Mouse (Mus musculus) layer of hippocampus, postnatal 14 days (tissue): Measurements from ENCODE around the gene Kcnn3. TPM values are rescaled to one million over a fixed set of nuclear protein-coding genes. Genes with fewer than 3 reads are reported as not detected.
A peak's percentile ranks its signal among the peaks of the same experiment; 100 is the strongest.

ENCODE experiments used
- DNase-seq, 2 experiments: peaks; one replicate each; pipeline ENCODE4 v3.0.0; 2021 to 2022; ENCODE audit warnings: low spot score in 2 of 2, mixed read lengths in 1 of 2
- total RNA-seq, 2 experiments: library from RNA; stranded (reverse); gene quantifications; 2 replicates each; pipeline ENCODE4 v1.2.3; 2021

Gene Kcnn3
- total RNA-seq, 2 experiments from 2014 or later: 25.5 to 26.6 TPM

DNA sequence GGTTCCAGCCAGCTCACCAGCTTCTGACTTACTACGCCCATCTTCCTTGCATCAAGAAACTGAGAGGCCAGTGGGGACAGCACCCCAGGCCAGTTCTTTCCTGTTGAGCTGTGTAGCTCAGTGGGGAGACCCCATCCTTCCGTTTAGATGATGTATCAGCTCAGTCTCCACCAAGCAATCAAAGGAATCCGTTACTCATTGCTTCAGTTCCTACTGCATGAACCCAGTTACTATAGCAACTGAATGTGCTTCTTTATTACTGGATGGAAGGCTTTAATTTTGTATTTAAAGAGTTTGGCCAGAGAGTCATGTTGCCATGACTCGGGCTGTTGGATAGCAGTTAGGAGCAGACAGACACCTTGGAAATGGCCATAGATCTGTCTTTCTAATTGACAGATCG, 85.3 kb downstream of the Kcnn3 start:
- DNase-seq: no peak

DNA sequence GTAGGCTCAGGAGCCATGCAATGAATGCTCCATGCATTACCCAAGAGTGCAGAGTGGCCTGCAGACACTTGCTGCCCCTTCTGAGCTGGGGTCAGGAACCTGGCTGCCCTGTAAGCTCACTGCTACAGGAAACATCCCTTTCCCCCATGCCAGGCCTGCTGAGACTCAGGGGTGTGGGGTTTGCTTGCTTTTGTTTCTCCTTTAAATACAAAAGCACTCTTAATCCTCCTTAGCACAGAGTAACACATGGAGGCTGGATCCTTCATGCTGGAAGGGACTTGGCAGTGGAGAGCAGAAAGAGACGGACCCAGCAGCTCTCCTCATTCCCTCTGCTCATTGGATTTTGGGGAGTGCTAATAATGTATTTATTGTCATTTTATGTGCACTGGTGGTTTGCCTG, 87.4 kb downstream of the Kcnn3 start:
- no peak for DNase-seq

- no peak for DNase-seq
Measured at GRCm38 (mm10) chr3:89612048-89612447, 92.1 kb downstream of the Kcnn3 start.

GRCm38 (mm10) chr3:89613526-89614523, 93.9 kb downstream of the Kcnn3 start:
- DNase-seq: peak; percentile 66 to 72

DNA sequence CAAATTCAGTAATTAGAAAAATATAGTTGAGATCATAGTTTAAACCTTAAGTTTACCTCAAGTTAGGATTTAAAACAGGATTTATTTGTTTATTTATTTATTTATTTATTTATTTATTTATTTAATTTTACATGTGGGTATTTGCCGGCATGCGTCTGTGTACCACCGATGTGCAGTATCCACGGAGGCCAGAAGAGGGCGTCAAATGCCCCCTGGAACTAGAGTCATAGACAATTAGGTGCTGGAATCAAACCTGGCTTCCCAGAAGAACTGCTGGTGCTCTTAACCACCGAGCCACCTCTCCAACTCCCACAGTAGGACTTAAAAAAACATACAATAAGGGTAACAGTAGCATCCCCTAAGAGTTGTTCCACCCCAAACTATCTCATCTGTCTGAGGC, 96.9 kb downstream of the Kcnn3 start:
- no peak for DNase-seq

- no peak for DNase-seq
Measured at GRCm38 (mm10) chr3:89617360-89617759, 97.4 kb downstream of the Kcnn3 start.

DNA sequence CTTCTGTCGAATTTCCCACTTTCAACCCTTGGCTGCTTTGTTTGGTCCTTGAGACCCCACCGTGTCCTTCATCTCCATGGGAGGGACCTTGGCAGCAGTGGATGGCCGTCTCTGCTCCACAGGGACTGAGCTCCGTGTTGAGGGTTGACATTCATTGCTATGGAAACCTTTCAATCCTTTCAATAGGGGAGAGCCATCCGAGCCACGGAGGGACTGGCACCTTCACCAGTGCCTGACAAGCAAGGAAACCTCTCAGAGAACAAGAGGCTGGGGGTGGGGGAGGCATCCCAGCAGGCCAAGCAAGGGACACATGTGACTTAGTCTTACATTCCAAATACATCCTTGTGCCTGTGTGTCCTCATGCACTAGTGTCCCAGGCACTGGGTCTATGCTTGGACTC, 102.9 kb downstream of the Kcnn3 start:
- no peak for DNase-seq

DNA sequence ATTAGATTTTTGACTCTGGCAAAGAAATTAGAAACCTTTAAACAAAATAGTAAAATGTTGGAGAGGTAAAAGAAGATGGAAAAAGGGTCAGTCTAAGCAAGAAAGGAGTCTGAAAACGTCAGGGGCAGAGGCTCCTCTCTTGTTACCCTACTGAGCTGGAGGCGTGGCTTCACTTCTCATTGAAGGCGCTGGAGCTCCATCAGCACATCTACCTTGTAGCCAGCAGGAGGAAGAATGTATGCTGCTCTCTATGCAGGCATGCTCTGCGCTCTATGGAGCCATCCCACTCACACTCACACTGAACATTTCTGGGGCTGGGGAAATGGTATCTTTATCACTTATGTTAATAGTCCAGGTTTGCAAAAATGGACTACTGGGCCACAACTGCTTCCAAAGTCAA, 103.6 kb downstream of the Kcnn3 start:
- DNase-seq: no peak

- DNase-seq: no peak
Measured at GRCm38 (mm10) chr3:89624001-89624400, 104.0 kb downstream of the Kcnn3 start.

DNA sequence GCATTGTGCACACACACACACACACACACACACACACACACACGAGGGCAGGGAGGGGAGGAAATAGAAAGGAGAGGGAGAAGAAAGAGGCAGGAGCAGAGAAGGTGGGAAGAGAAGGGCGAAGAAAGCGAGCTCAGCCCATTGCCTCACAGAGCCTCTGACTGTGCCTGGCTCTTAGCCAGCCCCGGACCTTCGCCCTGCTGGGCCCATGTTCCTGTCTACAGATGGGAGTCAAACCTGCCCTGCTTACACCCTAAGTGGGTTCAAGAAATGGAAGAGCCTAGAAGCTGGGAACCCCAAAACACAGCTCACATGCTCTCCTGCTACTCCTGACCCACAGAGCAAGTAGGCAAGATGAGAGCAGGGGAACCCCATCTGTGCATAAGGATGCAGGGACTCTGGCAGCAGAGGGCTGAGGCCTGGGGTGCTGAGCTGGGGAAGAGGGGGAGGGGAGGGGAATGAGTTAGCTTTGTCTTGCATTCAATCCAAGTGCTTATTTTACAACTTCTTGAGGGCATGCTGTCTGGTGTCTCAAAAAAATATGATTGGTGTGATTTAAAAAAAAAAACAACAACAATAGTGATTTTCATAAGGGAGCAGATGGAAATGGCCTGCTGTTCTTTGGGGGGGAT, 105.0 kb downstream of the Kcnn3 start:
- no peak for DNase-seq

DNA sequence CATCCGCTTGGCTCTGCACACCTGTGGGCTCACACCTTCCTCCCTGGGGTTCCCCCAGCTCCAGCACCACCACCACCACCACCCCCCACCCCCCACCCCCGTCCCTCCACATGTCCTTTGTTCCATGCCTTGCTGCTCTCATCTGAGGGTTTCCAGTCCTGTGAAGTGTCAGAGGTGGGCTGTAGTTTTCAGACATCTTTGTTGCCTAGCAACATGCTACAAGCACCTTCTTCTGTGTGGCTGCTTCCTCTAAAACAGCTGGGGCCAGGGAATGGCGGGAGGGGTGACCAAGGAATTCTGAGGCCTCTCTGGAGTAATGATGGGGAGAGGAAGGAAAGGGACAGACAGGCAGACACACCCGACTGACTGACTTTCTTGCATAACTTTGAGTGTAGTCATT, 106.6 kb downstream of the Kcnn3 start:
- no peak for DNase-seq

DNA sequence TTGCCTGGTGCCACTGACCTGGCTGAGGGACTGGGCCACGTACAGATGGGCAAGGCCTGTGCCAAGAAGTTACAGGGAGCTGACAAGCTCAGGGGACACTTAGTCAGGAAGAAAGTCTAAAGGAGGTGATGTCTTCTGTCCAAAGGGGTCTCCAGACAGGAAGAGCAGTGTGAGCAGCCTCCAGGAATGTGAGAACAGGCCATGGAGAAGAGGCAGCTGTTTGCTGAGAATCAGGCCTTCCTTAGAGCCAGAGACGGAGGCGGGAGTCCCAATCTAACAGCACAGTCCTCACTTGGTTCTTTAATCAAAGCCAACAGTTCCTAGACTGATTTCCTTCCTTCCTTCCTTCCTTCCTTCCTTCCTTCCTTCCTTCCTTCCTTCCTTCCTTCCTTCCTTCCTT, 109.8 kb downstream of the Kcnn3 start:
- DNase-seq: no peak

DNA sequence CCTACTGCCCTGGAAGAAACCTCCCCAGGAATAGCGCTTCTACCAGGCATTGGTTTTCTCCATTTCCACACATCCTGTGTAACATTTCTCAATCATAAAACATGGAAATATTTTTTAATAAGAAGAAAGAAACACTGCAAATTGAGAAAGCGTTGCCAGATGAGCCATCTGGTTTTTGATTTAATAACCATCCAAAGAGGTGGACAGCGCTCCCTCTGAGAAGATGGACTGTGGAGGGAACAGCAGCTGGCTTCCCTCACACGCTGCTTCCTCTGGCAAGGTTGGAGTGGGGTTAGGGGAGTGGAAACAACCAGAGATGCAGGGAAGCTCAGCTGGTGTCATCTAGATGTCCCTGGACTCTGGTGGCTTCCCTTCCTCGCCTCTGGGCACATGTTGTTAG, 111.8 kb downstream of the Kcnn3 start:
- no peak for DNase-seq

GRCm38 (mm10) chr3:89633531-89633930, 113.6 kb downstream of the Kcnn3 start:
- DNase-seq: no peak

DNA sequence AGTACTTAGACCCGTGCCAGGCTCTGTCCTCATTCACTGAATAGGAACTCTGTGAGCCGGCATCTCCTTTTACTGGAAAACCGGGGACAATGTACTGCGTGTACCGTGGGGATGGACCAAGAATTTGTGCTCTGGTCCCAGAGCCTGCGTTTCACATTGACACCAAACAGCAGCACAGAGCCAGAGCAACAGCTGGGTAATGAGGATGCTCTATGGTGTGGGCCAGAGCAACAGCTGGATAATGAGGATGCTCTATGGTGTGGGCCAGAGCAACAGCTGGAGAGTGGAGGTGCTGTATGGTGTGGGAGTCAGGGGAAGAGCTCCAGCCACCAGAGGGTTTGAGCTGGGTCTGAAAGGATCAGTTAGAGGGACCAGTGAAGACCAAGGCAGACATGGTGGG, 114.0 kb downstream of the Kcnn3 start:
- no peak for DNase-seq

- DNase-seq: no peak
Measured at GRCm38 (mm10) chr3:89640804-89641203, 120.8 kb downstream of the Kcnn3 start.

DNA sequence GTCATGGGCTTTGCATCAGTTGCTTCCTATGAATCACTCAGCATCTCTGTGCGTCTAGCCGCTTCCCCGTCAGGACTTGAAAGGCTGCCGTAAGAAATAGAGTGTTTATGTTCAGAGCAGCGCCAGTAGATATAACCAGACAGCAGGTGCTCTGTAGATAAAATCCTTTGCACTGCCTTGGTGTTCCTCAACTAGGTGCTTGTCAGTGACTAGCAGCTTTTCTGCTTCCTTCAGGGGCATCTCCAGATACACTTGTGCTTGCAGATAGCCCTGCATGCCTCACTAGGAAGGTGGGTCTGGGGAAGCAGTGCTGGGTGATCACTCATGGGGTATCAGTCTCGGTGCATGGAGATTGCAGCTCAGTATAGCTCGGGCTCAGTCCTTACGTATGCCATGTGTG, 123.4 kb downstream of the Kcnn3 start:
- no peak for DNase-seq

- peak; percentile 74 to 83 for DNase-seq
Measured at GRCm38 (mm10) chr3:89646813-89647255, 126.9 kb downstream of the Kcnn3 start.

DNA sequence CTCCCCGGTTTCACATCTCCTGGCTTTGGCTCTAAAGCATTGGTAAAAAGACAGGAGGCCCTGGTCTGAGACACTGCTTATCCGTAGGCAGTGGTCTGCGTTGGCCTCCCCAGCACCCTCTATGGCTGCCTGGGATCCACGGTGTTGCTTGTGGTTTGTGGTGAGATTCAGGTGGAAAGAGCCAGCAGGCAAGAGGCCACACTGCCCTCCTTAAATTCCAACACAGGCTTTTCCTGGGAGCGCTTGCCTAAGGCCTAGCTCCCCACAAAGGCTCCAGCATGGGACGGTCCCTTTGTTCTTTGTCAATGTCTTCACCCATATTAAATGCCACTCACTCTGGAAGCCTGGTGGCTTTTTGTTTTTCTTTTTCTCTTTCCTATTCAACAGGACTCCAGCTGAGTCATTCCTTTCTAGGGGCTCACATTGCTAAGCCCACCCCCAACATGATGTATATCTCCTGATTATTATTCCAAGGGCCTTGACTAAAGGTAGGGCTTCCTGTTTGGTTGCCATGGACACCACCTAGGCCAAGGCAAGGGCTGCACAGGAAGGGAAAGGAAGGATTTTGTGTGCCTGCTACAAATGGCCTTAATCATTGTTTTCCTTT, 127.4 kb downstream of the Kcnn3 start:
- DNase-seq: no peak

GRCm38 (mm10) chr3:89649890-89650289, 129.9 kb downstream of the Kcnn3 start:
- no peak for DNase-seq

- peak in 1 of 2 experiments; percentile 29 for DNase-seq
Measured at GRCm38 (mm10) chr3:89653231-89653954, 133.4 kb downstream of the Kcnn3 start.
